Mouse (Mus musculus): ENCODE results near the gene Cdk5rap3.

Gene Cdk5rap3

DNA sequence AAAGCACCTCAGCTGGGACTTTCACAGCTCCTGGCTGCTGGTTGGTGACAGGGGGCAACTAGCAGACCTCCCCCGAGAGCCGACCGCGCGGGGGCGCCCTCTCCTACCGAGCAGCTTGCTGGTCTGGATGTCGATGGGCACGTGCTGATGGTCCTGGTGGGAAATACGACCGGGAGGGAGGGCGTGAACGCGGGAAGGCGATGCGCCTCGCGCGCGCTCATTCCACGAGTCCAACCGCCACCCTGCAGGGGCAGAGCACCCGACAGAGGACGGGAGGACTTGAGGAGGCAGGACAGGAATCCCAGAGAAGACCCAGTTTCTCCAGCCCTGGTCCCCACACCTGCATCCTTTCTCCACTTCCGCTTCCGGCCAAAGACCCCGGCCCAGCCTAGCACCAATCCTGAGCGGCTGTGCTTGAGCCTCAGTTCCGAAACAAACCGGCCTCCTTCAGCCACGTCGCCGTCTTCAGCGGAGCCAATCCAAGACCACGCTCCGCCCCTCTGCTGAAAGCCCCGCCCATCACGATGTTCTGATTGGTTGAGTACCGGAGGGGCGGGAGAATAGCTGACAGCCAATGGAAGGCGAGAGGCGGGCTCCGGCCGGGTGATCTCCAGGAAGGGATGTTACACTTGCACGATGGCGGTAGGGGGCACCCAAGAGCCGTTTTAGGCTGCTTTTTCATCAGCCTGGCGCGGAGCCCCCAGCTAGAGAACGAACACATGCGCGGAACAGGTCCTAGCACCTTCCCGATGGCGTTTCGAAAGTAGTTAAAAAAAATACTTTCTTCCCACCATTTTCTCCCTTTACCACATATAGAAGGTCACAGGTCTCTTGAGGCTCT lies at the start of gene Cdk5rap3:
Gene Cdk5rap3, minus strand, starts transcription at position 453 of the 841 bp plus-strand sequence.
- peak; percentile 98 for DNase-seq (ENCODE audit: low spot score)

DNA sequence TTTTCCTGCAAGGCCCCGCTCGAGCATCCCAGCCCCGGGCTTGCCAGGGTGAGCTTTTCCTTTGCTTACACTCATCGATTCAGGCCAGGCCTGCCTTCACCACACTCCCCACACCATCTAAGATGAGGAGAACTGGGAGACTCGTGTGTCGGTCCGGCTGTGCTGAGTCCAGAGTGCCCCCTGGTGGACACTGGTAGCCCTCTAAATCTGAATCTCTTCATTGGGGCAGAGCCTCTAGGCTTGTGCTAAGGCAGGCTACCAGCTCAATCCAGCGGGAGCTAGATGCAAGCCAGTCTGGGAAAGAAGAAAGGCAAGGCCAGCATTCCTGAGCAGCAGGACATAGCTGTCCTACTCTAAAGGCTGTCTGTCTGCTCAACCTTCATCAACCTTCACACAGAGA lies 47.3 kb upstream of the Cdk5rap3 start:
- DNase-seq (ENCODE audit: low spot score): peak; percentile 81

GRCm38 (mm10) chr11:96957061-96957805 lies 40.9 kb upstream of the Cdk5rap3 start:
- no peak for DNase-seq (ENCODE audit: low spot score)

DNA sequence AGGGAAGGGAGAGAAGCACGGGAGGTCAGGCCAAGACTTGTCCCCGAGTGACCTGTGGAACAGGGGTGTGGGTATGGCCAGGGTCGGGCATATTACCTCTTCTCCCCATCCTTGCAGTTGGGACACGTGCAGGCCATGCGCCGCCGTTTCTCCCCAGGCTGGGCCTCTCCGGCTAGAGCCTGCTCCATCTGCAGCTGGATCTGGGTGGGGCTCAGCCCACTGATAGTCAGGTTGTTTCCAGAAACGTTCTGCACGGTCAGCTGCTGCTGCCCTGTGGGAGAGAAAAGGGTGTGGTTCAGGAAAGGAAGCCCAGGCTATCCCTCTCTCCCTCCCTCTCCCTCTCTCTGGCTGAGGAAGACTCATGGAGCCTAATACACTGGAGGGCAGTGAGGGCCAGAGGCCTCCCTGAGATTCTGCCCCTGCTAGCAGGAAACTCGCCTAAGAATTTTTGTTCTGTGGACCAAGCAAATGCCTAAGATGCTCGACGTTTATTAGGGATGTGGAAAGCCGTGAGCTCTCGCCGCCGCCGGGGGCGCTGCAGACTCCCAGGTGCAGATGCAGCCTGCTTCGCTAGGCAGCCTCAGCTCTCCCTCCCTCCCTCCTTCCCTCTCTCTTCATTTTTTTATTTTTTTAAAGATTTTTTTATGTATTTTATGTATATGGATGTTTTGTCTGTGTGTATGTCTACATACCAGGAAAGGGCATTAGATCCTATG lies 39.9 kb upstream of the Cdk5rap3 start:
- DNase-seq (ENCODE audit: low spot score): no peak

DNA sequence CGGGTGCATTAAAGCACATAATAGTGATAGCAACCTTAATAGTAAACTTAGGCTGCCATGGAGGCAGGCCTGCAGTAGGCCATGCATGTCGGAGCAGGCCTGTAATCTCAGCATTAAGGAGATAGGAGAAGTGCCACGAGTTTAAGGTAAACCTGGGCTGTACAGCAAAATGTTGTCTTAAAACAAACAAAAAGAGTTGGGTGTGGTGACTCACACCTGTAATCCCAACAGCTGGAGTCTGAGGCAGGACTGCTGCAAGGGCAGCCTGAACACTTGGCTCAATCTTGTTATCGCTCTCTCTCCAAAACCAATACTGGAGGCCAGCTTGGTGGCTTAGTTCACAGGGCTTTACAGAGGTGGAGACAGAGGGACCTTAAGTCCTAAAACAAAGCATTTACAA lies 38.8 kb upstream of the Cdk5rap3 start:
- DNase-seq (ENCODE audit: low spot score): no peak

- DNase-seq (ENCODE audit: low spot score): no peak
Measured at GRCm38 (mm10) chr11:96952896-96953295, 36.6 kb upstream of the Cdk5rap3 start.

- DNase-seq (ENCODE audit: low spot score): no peak
Measured at GRCm38 (mm10) chr11:96952426-96952825, 36.1 kb upstream of the Cdk5rap3 start.

- DNase-seq (ENCODE audit: low spot score): no peak
Measured at GRCm38 (mm10) chr11:96950767-96951166, 34.5 kb upstream of the Cdk5rap3 start.

DNA sequence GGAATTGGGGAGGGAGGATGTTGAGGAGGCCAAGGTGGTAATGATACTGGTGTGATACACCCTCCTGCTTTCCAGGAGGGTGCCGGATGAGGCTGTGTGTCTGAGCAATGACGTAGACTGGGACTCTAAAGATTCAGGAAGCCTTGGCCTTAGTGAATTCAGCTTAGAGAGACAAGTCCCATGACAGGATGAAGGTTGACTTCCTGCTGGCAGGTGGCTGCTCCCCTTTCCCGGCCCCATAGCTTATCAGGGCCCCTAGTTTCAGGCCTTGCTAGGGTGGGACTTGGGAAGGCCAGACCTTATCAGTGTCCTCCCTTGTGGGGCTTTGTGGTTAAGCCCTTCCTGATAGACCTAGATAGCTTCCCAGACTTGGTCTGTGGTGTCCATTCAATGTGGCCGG lies 31.6 kb upstream of the Cdk5rap3 start:
- no peak for DNase-seq (ENCODE audit: low spot score)

- DNase-seq (ENCODE audit: low spot score): no peak
Measured at GRCm38 (mm10) chr11:96946498-96946897, 30.2 kb upstream of the Cdk5rap3 start.

- DNase-seq (ENCODE audit: low spot score): no peak
Measured at GRCm38 (mm10) chr11:96944844-96945580, 28.7 kb upstream of the Cdk5rap3 start.

- DNase-seq (ENCODE audit: low spot score): peak; percentile 91
Measured at GRCm38 (mm10) chr11:96943746-96944304, 27.5 kb upstream of the Cdk5rap3 start, which contains the start of gene Pnpo. TSS of gene Pnpo (minus strand) at chr11:96943986.

DNA sequence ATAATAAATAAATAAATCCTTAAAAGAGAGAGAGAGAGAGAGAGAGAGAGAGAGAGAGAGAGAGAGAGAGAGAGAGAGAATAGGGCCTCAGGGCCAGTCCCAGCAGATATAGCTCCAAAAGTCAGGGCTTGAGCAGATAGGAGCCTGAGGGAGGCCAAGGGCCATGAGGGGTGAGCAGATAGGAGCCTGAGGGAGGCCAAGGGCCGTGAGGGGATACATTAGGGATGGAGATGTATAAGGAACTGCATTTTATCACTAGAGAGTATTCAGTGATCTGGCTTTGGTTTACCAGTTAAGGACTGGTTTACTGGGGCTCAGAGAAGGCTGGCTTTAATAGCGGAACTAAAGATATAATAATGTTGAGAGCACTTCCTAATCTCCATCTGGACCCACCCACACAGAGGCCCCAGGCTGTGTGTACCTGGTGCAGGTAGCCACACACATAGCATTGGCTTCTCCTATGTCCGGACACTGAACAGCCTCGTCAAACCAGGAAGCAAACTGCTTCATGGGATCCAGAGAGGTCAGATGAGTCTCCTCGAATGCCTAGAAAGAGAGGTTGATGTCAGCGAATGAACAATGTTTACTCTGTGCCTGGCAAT lies 25.8 kb upstream of the Cdk5rap3 start:
- DNase-seq (ENCODE audit: low spot score): no peak

DNA sequence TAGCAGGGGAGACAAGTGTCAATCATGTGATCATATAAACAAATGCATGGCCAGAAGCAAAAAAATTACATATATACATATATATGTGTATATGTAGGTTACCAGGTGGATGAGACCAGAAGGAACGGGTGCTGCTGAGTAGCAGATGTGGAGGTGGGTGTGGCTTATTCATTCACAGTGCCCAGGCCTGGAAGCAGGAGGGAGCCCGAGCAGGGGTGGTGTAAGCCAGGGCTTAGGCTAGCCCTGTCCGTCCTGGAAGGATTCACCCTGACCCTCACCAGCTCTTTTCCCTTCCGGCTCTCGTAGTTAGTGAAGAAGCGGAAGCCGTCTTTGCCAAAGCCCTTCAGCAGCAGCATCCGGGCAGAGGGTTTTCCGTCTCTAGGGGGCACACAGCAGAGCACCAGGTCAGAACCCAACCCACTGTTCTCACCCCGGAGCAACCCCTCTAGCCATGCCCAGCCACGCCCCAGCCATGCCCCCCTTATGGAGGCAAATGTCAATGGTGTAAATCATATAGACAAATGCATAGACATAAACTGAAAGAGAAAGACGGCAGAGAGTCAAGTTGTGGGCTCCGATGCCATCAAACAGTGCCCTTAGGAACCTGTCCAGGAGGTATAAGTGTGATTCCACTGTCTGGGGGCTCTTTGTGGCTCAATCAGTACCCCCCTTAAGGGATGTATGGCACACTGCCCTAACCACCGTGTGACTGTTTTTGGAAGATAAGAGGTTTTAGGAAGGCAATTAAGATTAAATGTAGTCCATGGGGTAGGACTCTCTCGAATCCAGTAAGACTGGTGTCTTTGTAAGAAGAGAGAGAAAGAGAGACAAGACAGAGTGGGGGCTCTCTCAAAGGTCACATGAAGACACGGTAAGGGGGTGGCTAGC lies 24.5 kb upstream of the Cdk5rap3 start:
- no peak for DNase-seq (ENCODE audit: low spot score)

DNA sequence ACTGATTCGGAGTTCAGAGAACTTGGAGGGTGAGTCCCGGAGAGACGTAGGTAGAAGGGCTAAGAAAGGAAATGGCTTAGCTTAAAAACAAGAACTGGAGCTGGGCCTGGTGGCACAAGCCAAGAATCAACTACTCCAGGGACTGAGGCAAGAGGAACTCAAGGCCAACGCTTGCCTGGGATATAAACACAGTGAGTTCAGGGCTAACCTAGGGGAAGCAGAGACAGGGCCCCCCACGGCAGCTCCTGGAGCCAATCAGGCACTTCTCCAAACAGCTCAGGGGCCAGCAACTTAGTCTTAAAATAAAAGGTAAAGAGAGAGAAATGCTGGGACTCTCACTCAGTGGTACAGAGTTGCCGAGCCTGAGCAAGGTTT lies 22.1 kb upstream of the Cdk5rap3 start:
- DNase-seq (ENCODE audit: low spot score): no peak

GRCm38 (mm10) chr11:96937549-96938425 lies 21.5 kb upstream of the Cdk5rap3 start:
- DNase-seq (ENCODE audit: low spot score): no peak

GRCm38 (mm10) chr11:96935872-96936650 lies 19.8 kb upstream of the Cdk5rap3 start:
- no peak for DNase-seq (ENCODE audit: low spot score)

DNA sequence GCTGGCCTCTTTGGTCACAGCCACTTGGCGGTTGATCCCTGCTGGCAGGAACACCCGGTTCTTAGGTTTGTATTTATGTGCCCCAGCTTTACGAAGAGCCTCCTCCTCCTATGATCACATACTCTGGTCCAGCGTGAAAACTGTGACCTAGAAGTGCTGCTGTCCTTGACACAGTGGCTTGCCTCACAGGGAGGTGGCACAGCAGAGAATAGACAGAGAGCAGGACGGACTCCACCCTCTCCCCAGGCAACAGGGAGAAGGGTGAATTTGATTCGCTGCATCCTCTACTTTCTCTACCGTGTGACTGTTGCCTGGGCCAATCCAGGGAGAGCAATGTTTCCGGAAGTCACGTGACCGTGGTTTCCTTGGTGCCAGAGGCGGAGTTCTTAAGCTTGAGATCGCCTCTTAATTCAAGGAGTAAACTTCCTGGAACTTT lies 18.6 kb upstream of the Cdk5rap3 start:
- DNase-seq (ENCODE audit: low spot score): peak; percentile 43
